Mouse (Mus musculus) spleen, adult 2 months (tissue): ENCODE measurements at regions not wholly inside any gene's neighbourhood (a gene's known extent, or its start where the extent isn't known, plus 50 kb on each side); places are given as distances from the start of the nearest gene placed in this dataset.

Source experiments
- CTCF ChIP-seq: fragments of 200-500 bp; IDR thresholded peaks from 2 replicates; pipeline ENCODE4 v1.5.1; 2011; ENCODE audit warnings: mild to moderate bottlenecking, inconsistent platforms; ENCODE audit not compliant: insufficient read depth, insufficient read length, insufficient replicate concordance; ENCODE audit errors: extremely low read depth
- POLR2A ChIP-seq: fragments of 200-500 bp; IDR thresholded peaks from 2 replicates; pipeline ENCODE4 v1.6.1; 2011; ENCODE audit warnings: low read depth, low read length, inconsistent platforms

GRCm38 (mm10) chr8:44377731-44378130, 557.5 kb upstream of the Fat1 start:
- TF ChIP-seq CTCF: no peak
- no peak for TF ChIP-seq POLR2A
